Mouse (Mus musculus): Measurements from ENCODE around the gene Enpp6. TPM values are rescaled to one million over a fixed set of nuclear protein-coding genes. Genes with fewer than 3 reads are reported as not detected.

Enpp6 gene
- total and polyA plus RNA-seq, 2 experiments from 2014 or later = 5.5 to 7.7 TPM

DNA sequence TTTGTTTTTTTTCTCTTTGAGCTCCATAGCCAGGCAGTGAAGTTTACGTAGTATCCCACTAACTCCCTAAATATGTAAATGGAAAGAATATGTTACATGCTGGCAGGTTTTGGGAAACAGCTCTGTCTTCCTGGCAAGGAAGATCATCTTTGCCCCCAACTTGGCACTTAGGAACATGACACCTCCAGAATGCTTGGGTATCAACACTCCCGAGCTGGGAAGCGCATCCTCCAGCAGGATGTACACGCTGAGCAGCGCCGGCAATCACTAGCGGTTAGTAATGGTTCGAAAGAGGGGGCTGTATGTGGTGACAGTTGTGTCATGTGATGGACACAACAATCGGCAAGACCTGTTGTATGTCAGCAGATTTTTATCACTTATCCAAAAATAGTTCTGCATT lies 80.4 kb downstream of the Enpp6 start:
- Histone ChIP-seq H3K9ac (replicated peaks; ENCODE audit: low read depth, low read length) (no peak overlapping the region), H3K4me3 (ENCODE audit: low read depth, low read length) (no peak overlapping the region), H3K9me3 (replicated peaks; ENCODE audit: control insufficient read depth, low read length) (no peaks in the 10 kb centered on the region), H3K27me3 (ENCODE audit: control insufficient read depth, insufficient read depth, low read length) (no peaks in the 10 kb centered on the region), H3K27ac (ENCODE audit: low read depth) (no peak overlapping the region), H3K4me1 (ENCODE audit: control insufficient read depth, insufficient read depth) (no peaks in the 10 kb centered on the region), H3K36me3 (replicated peaks; ENCODE audit: control insufficient read depth, insufficient read depth, low read length) (no peaks in the 10 kb centered on the region), H3K4me2 (ENCODE audit: low read depth, low read length) (no peak overlapping the region)
- DNase-seq (ENCODE audit: low spot score) (no peak), ATAC-seq (ENCODE audit: insufficient read depth, low read depth) (no peak)
- TF ChIP-seq CTCF (IDR thresholded peaks at IDR 0.05; ENCODE audit: low read depth) (no peak), EP300 (IDR thresholded peaks at IDR 0.05; ENCODE audit: low read depth) (no peak)
- WGBS = 80% methylated on average over 9 of the region's 9 CpGs

DNA sequence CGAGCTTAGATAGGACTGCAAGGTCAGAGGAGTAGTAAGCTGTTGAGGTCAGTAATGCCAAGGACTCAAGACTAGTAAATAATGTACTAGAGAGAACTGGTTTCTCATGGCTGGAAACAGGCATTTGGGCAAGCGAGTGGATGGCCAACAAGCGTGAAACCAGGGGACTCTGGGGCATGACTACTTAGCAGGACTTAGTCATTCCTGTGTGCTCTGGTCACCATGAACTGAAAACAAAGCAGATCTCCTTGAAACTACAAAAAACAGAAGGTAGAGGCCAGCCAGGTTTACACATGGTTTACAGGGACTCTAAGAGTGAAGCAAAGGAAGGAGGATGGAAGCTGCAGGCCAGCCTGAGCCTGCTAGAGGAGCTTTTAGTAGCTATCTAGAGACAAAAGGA lies 82.9 kb downstream of the Enpp6 start:
- Histone ChIP-seq H3K27ac (ENCODE audit: low read depth) (no peak overlapping the region), H3K9ac (replicated peaks; ENCODE audit: low read depth, low read length) (no peak overlapping the region), H3K4me3 (ENCODE audit: low read depth, low read length) (no peak overlapping the region), H3K4me2 (ENCODE audit: low read depth, low read length) (no peak overlapping the region), H3K36me3 (replicated peaks; ENCODE audit: control insufficient read depth, insufficient read depth, low read length) (no peaks in the 10 kb centered on the region), H3K9me3 (replicated peaks; ENCODE audit: control insufficient read depth, low read length) (no peaks in the 10 kb centered on the region; the same call in 1 of the 2 replicates), H3K4me1 (ENCODE audit: control insufficient read depth, insufficient read depth) (no peaks in the 10 kb centered on the region), H3K27me3 (ENCODE audit: control insufficient read depth, insufficient read depth, low read length) (no peaks in the 10 kb centered on the region)
- TF ChIP-seq CTCF (IDR thresholded peaks at IDR 0.05; ENCODE audit: low read depth) (no peak), EP300 (IDR thresholded peaks at IDR 0.05; ENCODE audit: low read depth) (no peak)
- 72% methylated on average over 3 of the region's 3 CpGs for WGBS
- no peak for ATAC-seq (ENCODE audit: insufficient read depth, low read depth)
- no peak for DNase-seq (ENCODE audit: low spot score)

DNA sequence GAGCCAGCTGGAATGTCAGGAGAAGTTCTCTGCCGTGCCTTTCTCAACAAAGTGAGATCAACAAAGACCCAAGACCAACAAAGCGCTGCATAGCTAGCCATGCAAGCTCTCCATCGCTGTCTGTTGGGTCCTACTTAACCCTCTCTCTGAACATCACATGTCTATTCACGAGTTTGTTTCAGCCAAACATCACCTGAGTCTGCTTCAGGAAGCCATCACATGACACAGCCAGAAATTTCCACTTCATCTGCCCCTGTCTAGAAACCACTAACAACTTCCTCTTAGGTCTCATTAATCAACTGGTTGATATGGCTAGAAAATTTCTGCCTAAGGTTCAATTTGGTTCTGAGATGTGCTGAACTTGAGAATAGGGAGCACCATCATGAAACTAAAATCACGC lies 85.3 kb downstream of the Enpp6 start:
- WGBS = 75% methylated on average over 5 of the region's 5 CpGs
- Histone ChIP-seq H3K9me3 (replicated peaks; ENCODE audit: control insufficient read depth, low read length) (no peaks in the 10 kb centered on the region; the same call in 1 of the 2 replicates), H3K36me3 (replicated peaks; ENCODE audit: control insufficient read depth, insufficient read depth, low read length) (no peaks in the 10 kb centered on the region), H3K4me2 (ENCODE audit: low read depth, low read length) (no peak overlapping the region), H3K4me1 (ENCODE audit: control insufficient read depth, insufficient read depth) (no peaks in the 10 kb centered on the region), H3K4me3 (ENCODE audit: low read depth, low read length) (no peak overlapping the region), H3K27ac (ENCODE audit: low read depth) (no peak overlapping the region), H3K27me3 (ENCODE audit: control insufficient read depth, insufficient read depth, low read length) (no peaks in the 10 kb centered on the region), H3K9ac (replicated peaks; ENCODE audit: low read depth, low read length) (no peak overlapping the region)
- ATAC-seq (ENCODE audit: insufficient read depth, low read depth) (no peak), DNase-seq (ENCODE audit: low spot score) (no peak)
- TF ChIP-seq EP300 (IDR thresholded peaks at IDR 0.05; ENCODE audit: low read depth) (no peak), CTCF (IDR thresholded peaks at IDR 0.05; ENCODE audit: low read depth) (no peak)

DNA sequence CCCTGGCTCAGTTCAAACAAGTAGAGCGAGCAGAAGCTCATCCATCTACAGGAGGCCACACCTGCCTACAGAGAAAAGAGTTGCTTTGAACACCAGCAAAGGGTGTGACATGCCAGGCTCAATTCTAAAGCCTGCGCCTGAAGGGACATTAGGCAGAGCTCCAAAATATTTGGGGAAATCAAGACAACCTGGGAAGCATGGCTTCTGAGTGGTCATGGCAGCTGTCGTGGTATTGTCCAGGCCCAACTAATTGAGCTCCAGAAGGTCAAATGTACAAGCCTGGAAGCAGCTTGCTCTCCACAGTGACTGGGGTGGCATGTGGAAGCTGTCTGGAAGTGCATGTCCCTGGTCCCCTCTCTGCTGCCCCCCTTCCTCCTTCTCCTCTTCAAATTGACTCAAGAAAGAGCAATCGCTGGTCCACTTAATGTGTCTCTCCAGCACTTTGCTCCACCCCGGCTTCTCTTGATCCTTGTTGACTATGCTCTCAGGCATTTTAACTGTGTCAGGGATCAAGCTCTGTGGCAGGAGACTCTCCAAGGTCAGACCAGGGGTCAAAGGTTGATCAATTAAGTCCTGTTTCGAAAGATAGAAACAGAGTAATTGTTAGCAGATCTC lies 89.4 kb downstream of the Enpp6 start:
- Histone ChIP-seq H3K9me3 (replicated peaks; ENCODE audit: control insufficient read depth, low read length) (no peaks in the 10 kb centered on the region; the same call in 1 of the 2 replicates), H3K4me1 (ENCODE audit: control insufficient read depth, insufficient read depth) (no peaks in the 10 kb centered on the region), H3K27me3 (ENCODE audit: control insufficient read depth, insufficient read depth, low read length) (no peaks in the 10 kb centered on the region), H3K4me3 (ENCODE audit: low read depth, low read length) (no peak overlapping the region), H3K36me3 (replicated peaks; ENCODE audit: control insufficient read depth, insufficient read depth, low read length) (no peaks in the 10 kb centered on the region), H3K4me2 (ENCODE audit: low read depth, low read length) (no peak overlapping the region), H3K9ac (replicated peaks; ENCODE audit: low read depth, low read length) (no peak overlapping the region), H3K27ac (ENCODE audit: low read depth) (no peak overlapping the region)
- TF ChIP-seq CTCF (IDR thresholded peaks at IDR 0.05; ENCODE audit: low read depth) (no peak), EP300 (IDR thresholded peaks at IDR 0.05; ENCODE audit: low read depth) (no peak)
- WGBS = 87% methylated on average over 6 of the region's 6 CpGs
- ATAC-seq (ENCODE audit: insufficient read depth, low read depth) (no peak), DNase-seq (ENCODE audit: low spot score) (no peak)

DNA sequence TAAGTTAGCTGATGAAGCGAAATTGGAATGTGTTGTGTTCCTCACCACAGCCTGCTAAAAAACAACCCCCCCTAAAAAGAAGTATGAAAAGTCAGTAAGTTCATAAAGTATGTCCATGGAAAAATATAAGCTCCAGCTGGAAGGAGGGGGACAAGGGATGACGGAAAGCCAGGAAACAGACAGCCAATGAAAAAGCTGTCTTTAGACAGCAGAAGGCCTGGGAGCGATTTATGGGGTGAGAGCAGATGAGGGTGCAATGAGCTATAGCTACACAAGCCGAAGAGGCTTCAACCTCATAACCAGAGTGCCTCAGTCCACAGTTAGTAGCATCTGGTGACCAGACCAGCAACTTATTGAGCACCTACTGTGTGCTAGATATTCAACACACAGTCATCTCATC lies 93.3 kb downstream of the Enpp6 start:
- DNase-seq (ENCODE audit: low spot score) (no peak), ATAC-seq (ENCODE audit: insufficient read depth, low read depth) (no peak)
- no peaks in the 10 kb centered on the region for H3K27me3 ChIP-seq (ENCODE audit: control insufficient read depth, insufficient read depth, low read length)
- no peaks in the 10 kb centered on the region for H3K9me3 ChIP-seq (replicated peaks; ENCODE audit: control insufficient read depth, low read length)
- H3K4me1 ChIP-seq (ENCODE audit: control insufficient read depth, insufficient read depth) = no peaks in the 10 kb centered on the region
- no peak overlapping the region for H3K4me2 ChIP-seq (ENCODE audit: low read depth, low read length)
- no peak overlapping the region for H3K27ac ChIP-seq (ENCODE audit: low read depth)
- no peak overlapping the region for H3K4me3 ChIP-seq (ENCODE audit: low read depth, low read length)
- H3K9ac ChIP-seq (replicated peaks; ENCODE audit: low read depth, low read length) = no peak overlapping the region
- H3K36me3 ChIP-seq (replicated peaks; ENCODE audit: control insufficient read depth, insufficient read depth, low read length) = no peaks in the 10 kb centered on the region
- WGBS = 66% methylated on average over 4 of the region's 4 CpGs
- TF ChIP-seq CTCF (IDR thresholded peaks at IDR 0.05; ENCODE audit: low read depth) (no peak), EP300 (IDR thresholded peaks at IDR 0.05; ENCODE audit: low read depth) (no peak)

Measured in heart, postnatal 0 days (tissue).